Mouse (Mus musculus): Measurements from ENCODE around the gene Bax. TPM values are rescaled to one million over a fixed set of nuclear protein-coding genes. Genes with fewer than 3 reads are reported as not detected.

Bax gene
- polyA plus RNA-seq, 1 experiment: 249 TPM

DNA sequence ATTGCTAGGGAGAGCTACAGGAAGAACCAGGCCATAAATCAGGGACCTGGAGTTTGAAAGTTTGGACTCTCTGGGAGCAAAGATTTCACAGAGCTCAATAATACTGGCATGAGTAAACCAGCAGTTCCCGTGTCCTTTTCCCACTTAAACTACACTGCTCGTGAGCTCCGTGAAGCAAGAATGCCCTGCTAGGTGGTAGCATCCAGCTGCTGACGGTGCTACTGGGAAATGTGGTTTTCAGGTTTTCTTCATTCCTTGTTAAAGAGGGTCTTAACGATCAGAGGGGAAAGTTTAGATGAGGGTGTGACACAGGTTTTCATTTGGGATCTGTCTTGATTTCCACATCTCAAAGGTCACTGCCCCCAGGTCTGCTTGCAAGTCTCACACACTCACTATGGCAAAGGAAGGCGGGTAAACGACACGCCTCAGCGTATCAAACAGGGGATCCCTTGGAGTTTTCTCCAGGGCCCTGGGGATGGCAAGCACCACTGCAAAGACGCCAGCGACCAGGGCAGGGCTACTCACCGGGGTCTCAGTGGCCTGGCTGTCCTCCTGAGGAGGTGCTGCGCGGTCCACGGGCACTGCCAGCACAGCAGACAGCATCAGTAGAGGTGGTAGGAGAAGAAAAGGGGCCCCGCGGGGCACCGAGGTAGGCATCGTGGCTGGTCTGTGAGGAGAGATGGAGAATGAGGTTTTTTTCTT is 42.6 kb upstream of the Bax start:
- H3K79me2 ChIP-seq (ENCODE audit: control insufficient read depth, insufficient read depth): no peaks in the 10 kb centered on the region
- no peak for TF ChIP-seq MYOD1 (IDR thresholded peaks at IDR 0.05; ENCODE audit: control insufficient read depth in 1 of 3, insufficient read length in 2 of 3, low read depth in 2 of 3)
- no peaks in the 10 kb centered on the region for H3K36me3 ChIP-seq (ENCODE audit: control insufficient read depth, insufficient read depth)
- H3K27me3 ChIP-seq (ENCODE audit: control insufficient read depth, insufficient read depth, insufficient read length): no peaks in the 10 kb centered on the region
- peak overlapping the region; percentile 74 for H3K4me3 ChIP-seq
- peak overlapping the region; percentile 92 for H3K4me2 ChIP-seq (ENCODE audit: low read depth)
- H3ac ChIP-seq (ENCODE audit: control insufficient read depth, insufficient read length): peak overlapping the region; percentile 48

DNA sequence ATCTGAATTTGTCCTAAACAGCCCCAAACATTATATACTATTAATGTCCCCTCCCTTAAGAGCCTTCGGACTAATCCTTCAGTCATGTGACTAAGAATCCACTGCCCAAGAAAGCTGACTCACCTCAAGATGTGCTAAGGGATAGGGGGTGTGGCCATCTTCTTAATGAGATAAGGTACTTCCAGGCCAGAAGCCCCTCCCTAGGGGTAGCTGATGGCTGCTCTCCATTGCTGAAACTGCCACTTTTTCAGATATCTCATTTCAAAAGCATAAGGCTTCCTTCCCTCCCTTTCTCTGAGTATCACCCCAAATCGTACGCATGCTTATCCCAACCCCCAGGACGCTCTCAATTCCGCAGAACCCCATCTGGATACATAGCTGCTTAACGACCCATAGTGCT is 41.9 kb upstream of the Bax start:
- Histone ChIP-seq H3K4me2 (ENCODE audit: low read depth) (peak overlapping the region; percentile 92), H3K79me2 (ENCODE audit: control insufficient read depth, insufficient read depth) (no peaks in the 10 kb centered on the region), H3K4me3 (peak overlapping the region; percentile 74), H3K36me3 (ENCODE audit: control insufficient read depth, insufficient read depth) (no peaks in the 10 kb centered on the region), H3K27me3 (ENCODE audit: control insufficient read depth, insufficient read depth, insufficient read length) (no peaks in the 10 kb centered on the region), H3ac (ENCODE audit: control insufficient read depth, insufficient read length) (no peak overlapping the region)
- TF ChIP-seq TCF12 (IDR thresholded peaks at IDR 0.05; ENCODE audit: insufficient read depth, poor library complexity, severe bottlenecking) (no peak), USF1 (IDR thresholded peaks at IDR 0.05; ENCODE audit: low read depth) (peak; percentile 22)

DNA sequence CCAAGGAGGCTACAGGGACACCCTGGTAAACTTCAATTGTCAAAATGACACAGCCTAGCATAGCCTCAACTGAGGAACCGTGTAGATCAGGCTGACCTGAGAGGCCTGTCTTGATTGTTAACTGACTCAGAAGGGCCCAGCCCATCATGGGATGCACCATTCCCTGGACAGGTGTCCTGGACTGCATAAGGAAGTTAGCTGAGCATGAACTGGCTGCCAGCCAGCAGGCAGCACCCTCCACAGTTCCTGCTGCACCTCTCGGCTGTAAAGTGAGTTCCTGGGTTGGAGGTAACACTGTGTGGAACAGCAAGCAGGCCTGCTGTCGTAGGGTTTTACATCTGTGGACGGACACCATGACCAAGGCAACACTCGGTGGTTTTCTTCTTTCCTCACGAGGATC is 40.9 kb upstream of the Bax start:
- Histone ChIP-seq H3ac (ENCODE audit: control insufficient read depth, insufficient read length) (no peak overlapping the region), H3K4me3 (no peak overlapping the region), H3K4me2 (ENCODE audit: low read depth) (no peak overlapping the region), H3K79me2 (ENCODE audit: control insufficient read depth, insufficient read depth) (no peaks in the 10 kb centered on the region), H3K36me3 (ENCODE audit: control insufficient read depth, insufficient read depth) (no peaks in the 10 kb centered on the region), H3K27me3 (ENCODE audit: control insufficient read depth, insufficient read depth, insufficient read length) (no peaks in the 10 kb centered on the region)
- TF ChIP-seq SRF (IDR thresholded peaks at IDR 0.05; ENCODE audit: control insufficient read depth, insufficient read length, low read depth): no peak
- no peak for TF ChIP-seq TCF3 (IDR thresholded peaks at IDR 0.05; ENCODE audit: insufficient read length, low read depth)
- no peak for TF ChIP-seq E2F4 (IDR thresholded peaks at IDR 0.05; ENCODE audit: insufficient read depth)
- TF ChIP-seq MAX (IDR thresholded peaks at IDR 0.05; ENCODE audit: low read depth): no peak

DNA sequence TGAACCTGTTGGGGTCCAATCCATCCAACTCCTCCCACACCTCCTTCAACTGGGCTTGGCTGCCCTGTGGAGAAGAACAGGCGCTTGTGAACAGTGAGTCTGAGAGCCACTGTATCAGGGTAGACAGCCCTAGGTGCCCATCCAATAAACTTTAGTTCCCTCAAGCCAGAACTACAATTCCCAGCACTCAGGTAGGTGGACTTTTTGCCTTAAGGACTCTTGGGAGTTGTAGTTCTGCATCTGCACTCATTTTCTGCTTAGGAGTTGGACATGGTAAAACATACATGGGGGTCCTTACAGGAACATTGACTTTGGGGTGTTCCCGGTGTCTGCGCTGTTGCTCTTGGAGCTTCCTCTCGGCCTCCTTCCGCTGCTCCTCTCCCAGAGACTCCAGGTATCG is 31.7 kb upstream of the Bax start:
- no peak overlapping the region for H3K4me3 ChIP-seq
- no peaks in the 10 kb centered on the region for H3K79me2 ChIP-seq (ENCODE audit: control insufficient read depth, insufficient read depth)
- no peak for TF ChIP-seq POLR2A (IDR thresholded peaks at IDR 0.05; ENCODE audit: insufficient read length, low read depth)
- no peak for TF ChIP-seq SRF (IDR thresholded peaks at IDR 0.05; ENCODE audit: control insufficient read depth, insufficient read length, low read depth)
- no peak for TF ChIP-seq E2F4 (IDR thresholded peaks at IDR 0.05; ENCODE audit: insufficient read depth)
- TF ChIP-seq MYOD1 (IDR thresholded peaks at IDR 0.05; ENCODE audit: control insufficient read depth in 1 of 3, insufficient read length in 2 of 3, low read depth in 2 of 3): no peak
- TF ChIP-seq REST (IDR thresholded peaks at IDR 0.05; ENCODE audit: insufficient read depth, insufficient read length): no peak
- TF ChIP-seq USF1 (IDR thresholded peaks at IDR 0.05; ENCODE audit: low read depth): no peak
- TF ChIP-seq MAX (IDR thresholded peaks at IDR 0.05; ENCODE audit: low read depth): no peak
- no peak for TF ChIP-seq CEBPB (IDR thresholded peaks at IDR 0.05; ENCODE audit: insufficient read depth, poor library complexity, severe bottlenecking)
- TF ChIP-seq TCF12 (IDR thresholded peaks at IDR 0.05; ENCODE audit: insufficient read depth, poor library complexity, severe bottlenecking): no peak
- no peak for TF ChIP-seq TCF3 (IDR thresholded peaks at IDR 0.05; ENCODE audit: insufficient read length, low read depth)
- no peak for TF ChIP-seq POLR2AphosphoS2 (IDR thresholded peaks at IDR 0.05; ENCODE audit: insufficient read length, low read depth)
- no peak for TF ChIP-seq MYOG (IDR thresholded peaks at IDR 0.05; ENCODE audit: control insufficient read depth in 1 of 3, insufficient read depth in 1 of 3, insufficient read length in 2 of 3, low read depth in 2 of 3)
- no peak overlapping the region for H3ac ChIP-seq (ENCODE audit: control insufficient read depth, insufficient read length)
- H3K4me2 ChIP-seq (ENCODE audit: low read depth): no peak overlapping the region
- no peaks in the 10 kb centered on the region for H3K27me3 ChIP-seq (ENCODE audit: control insufficient read depth, insufficient read depth, insufficient read length)
- peaks cover 5% of the 10 kb centered on the region for H3K36me3 ChIP-seq (ENCODE audit: control insufficient read depth, insufficient read depth)

DNA sequence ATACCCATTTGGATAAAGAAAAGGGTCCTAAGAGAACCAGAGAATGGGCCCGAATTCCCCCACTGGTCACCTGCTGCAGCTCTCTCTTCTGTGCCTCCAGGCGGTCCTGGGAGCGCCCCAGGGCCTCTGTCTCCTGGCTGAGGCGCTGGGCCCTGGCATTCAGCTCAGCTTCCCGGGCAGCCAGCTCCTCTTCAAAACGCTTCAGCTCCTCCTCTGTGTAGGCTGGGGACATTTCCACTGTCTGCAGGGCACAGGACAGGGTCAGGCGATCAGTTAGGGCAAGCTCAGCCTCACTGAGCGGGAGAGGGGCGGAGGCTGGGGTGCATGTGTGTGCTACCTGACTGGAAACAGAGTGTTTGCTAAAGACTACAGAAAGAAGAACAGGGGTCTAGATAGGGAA is 27.9 kb upstream of the Bax start:
- no peaks in the 10 kb centered on the region for H3K27me3 ChIP-seq (ENCODE audit: control insufficient read depth, insufficient read depth, insufficient read length)
- H3K79me2 ChIP-seq (ENCODE audit: control insufficient read depth, insufficient read depth): no peaks in the 10 kb centered on the region
- H3K4me3 ChIP-seq: no peak overlapping the region
- H3ac ChIP-seq (ENCODE audit: control insufficient read depth, insufficient read length): no peak overlapping the region
- no peak overlapping the region for H3K4me2 ChIP-seq (ENCODE audit: low read depth)
- no peaks in the 10 kb centered on the region for H3K36me3 ChIP-seq (ENCODE audit: control insufficient read depth, insufficient read depth)
- no peak for TF ChIP-seq MAX (IDR thresholded peaks at IDR 0.05; ENCODE audit: low read depth)
- TF ChIP-seq TCF3 (IDR thresholded peaks at IDR 0.05; ENCODE audit: insufficient read length, low read depth): no peak
- TF ChIP-seq E2F4 (IDR thresholded peaks at IDR 0.05; ENCODE audit: insufficient read depth): no peak
- TF ChIP-seq TCF12 (IDR thresholded peaks at IDR 0.05; ENCODE audit: insufficient read depth, poor library complexity, severe bottlenecking): no peak
- TF ChIP-seq REST (IDR thresholded peaks at IDR 0.05; ENCODE audit: insufficient read depth, insufficient read length): no peak
- no peak for TF ChIP-seq MYOG (IDR thresholded peaks at IDR 0.05; ENCODE audit: control insufficient read depth in 1 of 3, insufficient read depth in 1 of 3, insufficient read length in 2 of 3, low read depth in 2 of 3)
- TF ChIP-seq MYOD1 (IDR thresholded peaks at IDR 0.05; ENCODE audit: control insufficient read depth in 1 of 3, insufficient read length in 2 of 3, low read depth in 2 of 3): no peak
- TF ChIP-seq CEBPB (IDR thresholded peaks at IDR 0.05; ENCODE audit: insufficient read depth, poor library complexity, severe bottlenecking): no peak
